In the genomic region with DNA sequence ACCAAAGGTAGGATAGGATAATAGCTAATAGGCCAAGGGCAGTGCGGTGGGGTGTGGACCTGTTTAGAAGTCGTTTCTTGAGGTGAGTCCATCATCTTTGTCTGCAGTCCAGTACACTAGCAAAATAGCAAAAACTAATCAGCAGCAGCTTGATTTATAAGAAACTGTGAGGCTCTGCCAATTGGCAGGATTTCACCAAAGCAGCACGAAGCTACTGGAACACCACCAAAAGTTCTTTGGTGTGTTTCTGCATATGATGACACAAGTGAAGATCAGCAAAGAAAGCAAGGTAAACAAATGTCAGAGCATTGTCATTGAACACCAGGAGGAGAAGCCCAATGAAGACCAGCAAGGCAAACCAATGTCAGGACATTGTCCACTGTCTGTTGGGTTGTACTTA, we compare ENCODE assay signal across 16 mouse cellular contexts.
"Had no signal": no experiment of that assay in that cellular context is flagged by ENCODE, and none has a peak within 500 bp of the region (broad histone marks: within the 10 kb centered on the region; RNA-seq: fewer than 3 reads in every experiment).

No protein-coding gene starts in this region.

- H3K4me3 ChIP-seq: limb, embryonic 13.5 days; midbrain, embryonic 15.5 days; neural tube, embryonic 13.5 days; stomach, embryonic 15.5 days had no signal

- H3K4me2 ChIP-seq: limb, embryonic 13.5 days; midbrain, embryonic 11.5 days; midbrain, embryonic 15.5 days; neural tube, embryonic 13.5 days; stomach, embryonic 15.5 days had no signal

- H3K9ac ChIP-seq: limb, embryonic 13.5 days; liver, embryonic 14.5 days; midbrain, embryonic 15.5 days; neural tube, embryonic 13.5 days; stomach, embryonic 15.5 days had no signal

- H3K9me3 ChIP-seq: limb, embryonic 13.5 days; midbrain, embryonic 15.5 days; neural tube, embryonic 13.5 days; stomach, embryonic 15.5 days had no signal

- DNase-seq: kidney, adult 9 months; kidney, postnatal 36 days; layer of hippocampus, adult 9-11 months; layer of hippocampus, postnatal 36 days; lung, adult 2 months; lung, postnatal 4 days; retina, postnatal 1 day; thymus, adult 2 months; thymus, postnatal 36 days had no signal

- ATAC-seq: midbrain, embryonic 15.5 days had no signal

- H3K27me3 ChIP-seq: limb, embryonic 13.5 days; midbrain, embryonic 15.5 days; neural tube, embryonic 13.5 days; stomach, embryonic 15.5 days had no signal

- H3K27ac ChIP-seq: kidney, postnatal 0 days; limb, embryonic 13.5 days; liver, embryonic 14.5 days; midbrain, embryonic 15.5 days; neural tube, embryonic 13.5 days; stomach, embryonic 15.5 days had no signal

- H3K36me3 ChIP-seq: limb, embryonic 13.5 days; midbrain, embryonic 15.5 days; neural tube, embryonic 13.5 days; stomach, embryonic 15.5 days had no signal

- H3K4me1 ChIP-seq: limb, embryonic 13.5 days; midbrain, embryonic 15.5 days; neural tube, embryonic 13.5 days; stomach, embryonic 15.5 days had no signal
